Comparison of ENCODE assay signal across 8 mouse cellular contexts in the genomic region with DNA sequence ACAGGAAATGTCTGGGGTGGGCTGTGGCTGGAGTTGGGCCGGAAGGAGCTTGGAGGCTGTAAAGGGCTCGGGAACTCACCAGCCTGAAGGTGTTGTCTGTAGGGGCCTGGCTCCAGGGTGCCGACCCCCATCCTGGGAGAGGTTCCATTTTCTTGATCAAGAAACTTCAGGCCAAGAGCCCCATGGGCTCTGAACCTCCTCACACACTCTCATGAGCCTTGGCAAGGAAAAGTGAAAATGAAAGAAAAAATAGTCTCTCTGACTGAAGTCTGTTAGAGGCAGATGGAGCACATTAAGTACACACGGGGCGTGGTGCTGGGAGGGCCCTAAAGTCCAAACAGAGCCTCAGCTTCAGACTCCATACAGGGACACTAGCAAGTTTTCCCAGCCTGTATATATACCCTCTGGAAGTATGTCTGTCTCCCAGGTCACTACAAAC. TPM values are rescaled to one million over a fixed set of nuclear protein-coding genes. Genes with fewer than 3 reads are reported as not detected.
A peak's percentile ranks its signal among the peaks of the same experiment; 100 is the strongest.
DNase-seq lines count a peak whose midpoint lies in the region; ATAC-seq and TF ChIP-seq lines count a peak whose summit lies in the region.

No protein-coding gene starts in this region.

- 0 out of 2 replicates have a peak, but pooled peaks cover 17% of the 10 kb centered on the region for H3K27me3 ChIP-seq in heart, embryonic 10.5 days (ENCODE audit: insufficient read depth, poor library complexity, severe bottlenecking)
- no peaks in the 10 kb centered on the region for H3K27me3 ChIP-seq in forebrain, postnatal 0 days (ENCODE audit: insufficient read depth, low read length)

- no peak for TF ChIP-seq CTCF in forebrain, postnatal 0 days (IDR thresholded peaks at IDR 0.05; ENCODE audit: low read depth)

- H3K27ac ChIP-seq in heart, embryonic 10.5 days: peak overlapping the region; percentile 85
- peak overlapping the region; percentile 96 for H3K27ac ChIP-seq in macrophage
- H3K27ac ChIP-seq in forebrain, postnatal 0 days (ENCODE audit: low read depth, low read length): no peak overlapping the region

- H3K4me2 ChIP-seq in forebrain, postnatal 0 days (ENCODE audit: low read depth): no peak overlapping the region

- intact Hi-C loops in left cerebral cortex, postnatal 36 days (cut with DNase I): no loop called here

- no peak overlapping the region for H3K9ac ChIP-seq in forebrain, postnatal 0 days

- no peak for ATAC-seq in forebrain, postnatal 0 days

- H3K4me1 ChIP-seq in heart, embryonic 10.5 days: peaks cover 22% of the 10 kb centered on the region
- no peaks in the 10 kb centered on the region for H3K4me1 ChIP-seq in forebrain, postnatal 0 days (ENCODE audit: insufficient read depth)

- H3K79me2 ChIP-seq in macrophage (ENCODE audit: inconsistent target): peaks cover 51% of the 10 kb centered on the region

- no peaks in the 10 kb centered on the region for H3K9me3 ChIP-seq in heart, embryonic 10.5 days
- no peaks in the 10 kb centered on the region for H3K9me3 ChIP-seq in forebrain, postnatal 0 days (ENCODE audit: low read length)

- peak overlapping the region; percentile 42 for H3K4me3 ChIP-seq in heart, embryonic 10.5 days
- H3K4me3 ChIP-seq in macrophage (ENCODE audit: inconsistent target): peak overlapping the region; percentile 75
- no peak overlapping the region for H3K4me3 ChIP-seq in forebrain, postnatal 0 days (ENCODE audit: low read depth, low read length)

- DNase-seq in 3T3-L1 (ENCODE audit: low read depth, low spot score) (peak; percentile 56), NIH3T3 (ENCODE audit: low read depth) (peak; percentile 67)
- DNase-seq in heart, embryonic 10.5 days (ENCODE audit: low spot score): no peak
- peak; percentile 45 for DNase-seq in kidney, postnatal 14 days
- DNase-seq in layer of hippocampus, adult 9-11 months: no peak
- no peak for DNase-seq in left cerebral cortex, postnatal 36 days (ENCODE audit: low spot score in 2 of 2)
- DNase-seq in forebrain, postnatal 0 days: no peak

- WGBS in heart, embryonic 10.5 days: 35% methylated on average over 5 of the region's 5 CpGs
- 2% methylated on average over 5 of the region's 5 CpGs for WGBS in macrophage (ENCODE audit: missing documents)
- 81% methylated on average over 5 of the region's 5 CpGs for WGBS in forebrain, postnatal 0 days

- no peaks in the 10 kb centered on the region for H3K36me3 ChIP-seq in heart, embryonic 10.5 days
- peaks cover 33% of the 10 kb centered on the region for H3K36me3 ChIP-seq in macrophage (ENCODE audit: inconsistent target)
- H3K36me3 ChIP-seq in forebrain, postnatal 0 days (ENCODE audit: insufficient read depth): no peaks in the 10 kb centered on the region

RNA-seq across cellular contexts. Expression of a gene that starts 0.4 kb away (rescaled TPM):
- polyA plus RNA-seq in heart, embryonic 10.5 days (2016; fragmentation: Nextera tagmentation; extraction: Ambion mirVana): 1.6 and 2.6 TPM in 2 replicates
- 100 to 1,000 TPM in 21 of 26 experiments, 10 to 100 TPM in 5; 30.8 to 879 (median 175) TPM for total RNA-seq in macrophage (2018; cell fraction: chromatin; rRNA removed)
- total RNA-seq in macrophage (2018; cell fraction: cytosol; rRNA removed): 100 to 1,000 TPM in 18 of 26 experiments, 10 to 100 TPM in 8; 64.2 to 324 (median 140) TPM
- 100 to 1,000 TPM in 19 of 26 experiments, 10 to 100 TPM in 7; 57.6 to 431 (median 211) TPM for total RNA-seq in macrophage (2018; cell fraction: nucleus; rRNA removed)
- 28.2 to 116 TPM (median 64.4 TPM) in 3 replicates for polyA plus RNA-seq in macrophage (2018)
- total RNA-seq in left cerebral cortex, postnatal 36 days (2021): 1 to 10 TPM; 1.5 to 2.1 TPM
- total RNA-seq in forebrain, postnatal 0 days (2014; rRNA removed): 2.6 TPM in 1 of 2 replicates, not detected in the other
- not detected in 2 replicates for polyA plus RNA-seq in forebrain, postnatal 0 days (2015; fragmentation: Nextera tagmentation; extraction: Ambion mirVana)

RNA-seq across cellular contexts. Expression of a gene that starts 29.0 kb away (rescaled TPM):
- polyA plus RNA-seq in heart, embryonic 10.5 days (2016; fragmentation: Nextera tagmentation; extraction: Ambion mirVana): 24.6 and 32.3 TPM in 2 replicates
- total RNA-seq in macrophage (2018; cell fraction: chromatin; rRNA removed): 10 to 100 TPM in 15 of 26 experiments, 1 to 10 TPM in 10, under 1 TPM in 1; 0.92 to 25.0 (median 13.2) TPM
- 100 to 1,000 TPM in 9 of 26 experiments, 10 to 100 TPM in 17; 67.1 to 127 (median 92.9) TPM for total RNA-seq in macrophage (2018; cell fraction: cytosol; rRNA removed)
- total RNA-seq in macrophage (2018; cell fraction: nucleus; rRNA removed): 10 to 100 TPM in 25 of 26 experiments, 1 to 10 TPM in 1; 9.3 to 46.7 (median 27.1) TPM
- 41.3 to 98.7 TPM (median 69.7 TPM) in 3 replicates for polyA plus RNA-seq in macrophage (2018)
- 10 to 100 TPM; 51.1 to 68.5 TPM for total RNA-seq in left cerebral cortex, postnatal 36 days (2021)
- total RNA-seq in forebrain, postnatal 0 days (2014; rRNA removed): 30.8 and 41.2 TPM in 2 replicates
- polyA plus RNA-seq in forebrain, postnatal 0 days (2015; fragmentation: Nextera tagmentation; extraction: Ambion mirVana): 59.7 and 62.1 TPM in 2 replicates

RNA-seq across cellular contexts. Expression of a gene that starts 32.8 kb away (rescaled TPM):
- polyA plus RNA-seq in heart, embryonic 10.5 days (2016; fragmentation: Nextera tagmentation; extraction: Ambion mirVana): 0.15 and 0.26 TPM in 2 replicates
- total RNA-seq in macrophage (2018; cell fraction: chromatin; rRNA removed): not detected
- not detected for total RNA-seq in macrophage (2018; cell fraction: cytosol; rRNA removed)
- total RNA-seq in macrophage (2018; cell fraction: nucleus; rRNA removed): not detected
- polyA plus RNA-seq in macrophage (2018): not detected in 3 replicates
- total RNA-seq in left cerebral cortex, postnatal 36 days (2021): 10 to 100 TPM; 36.5 to 38.6 TPM
- total RNA-seq in forebrain, postnatal 0 days (2014; rRNA removed): 92.2 and 100 TPM in 2 replicates
- 107 and 120 TPM in 2 replicates for polyA plus RNA-seq in forebrain, postnatal 0 days (2015; fragmentation: Nextera tagmentation; extraction: Ambion mirVana)

RNA-seq across cellular contexts. Expression of a gene that starts 36.0 kb away (rescaled TPM):
- 45.3 and 49.2 TPM in 2 replicates for polyA plus RNA-seq in heart, embryonic 10.5 days (2016; fragmentation: Nextera tagmentation; extraction: Ambion mirVana)
- total RNA-seq in macrophage (2018; cell fraction: chromatin; rRNA removed): 100 to 1,000 TPM in 7 of 26 experiments, 10 to 100 TPM in 19; 46.4 to 126 (median 81.7) TPM
- total RNA-seq in macrophage (2018; cell fraction: cytosol; rRNA removed): 10 to 100 TPM in 9 of 26 experiments, 1 to 10 TPM in 17; 5.6 to 13.1 (median 9.3) TPM
- total RNA-seq in macrophage (2018; cell fraction: nucleus; rRNA removed): 10 to 100 TPM; 22.3 to 61.8 (median 36.4) TPM
- polyA plus RNA-seq in macrophage (2018): 8.1 to 15.0 TPM (median 11.7 TPM) in 3 replicates
- 10 to 100 TPM; 35.2 to 46.6 TPM for total RNA-seq in left cerebral cortex, postnatal 36 days (2021)
- total RNA-seq in forebrain, postnatal 0 days (2014; rRNA removed): 39.7 and 40.0 TPM in 2 replicates
- 20.4 and 22.6 TPM in 2 replicates for polyA plus RNA-seq in forebrain, postnatal 0 days (2015; fragmentation: Nextera tagmentation; extraction: Ambion mirVana)

RNA-seq across cellular contexts. Expression of a gene that starts 58.5 kb away (rescaled TPM):
- polyA plus RNA-seq in heart, embryonic 10.5 days (2016; fragmentation: Nextera tagmentation; extraction: Ambion mirVana): 0.12 and 0.62 TPM in 2 replicates
- not detected for total RNA-seq in macrophage (2018; cell fraction: chromatin; rRNA removed)
- under 1 TPM in 2 of 26 experiments, not detected in 24; 0.05 TPM for total RNA-seq in macrophage (2018; cell fraction: cytosol; rRNA removed)
- not detected for total RNA-seq in macrophage (2018; cell fraction: nucleus; rRNA removed)
- not detected in 3 replicates for polyA plus RNA-seq in macrophage (2018)
- under 1 TPM; 0.49 to 1.00 TPM for total RNA-seq in left cerebral cortex, postnatal 36 days (2021)
- total RNA-seq in forebrain, postnatal 0 days (2014; rRNA removed): 0.43 and 1.5 TPM in 2 replicates
- 0.39 and 0.74 TPM in 2 replicates for polyA plus RNA-seq in forebrain, postnatal 0 days (2015; fragmentation: Nextera tagmentation; extraction: Ambion mirVana)

Comparison
In these comparisons a context has a peak if more than half of its experiments do, and no peak if none do; other contexts are left out.
1. DNase-seq: peak in 3T3-L1 (single experiment), NIH3T3 (single experiment) and kidney, postnatal 14 days (single experiment); none in heart, embryonic 10.5 days (single experiment), layer of hippocampus, adult 9-11 months (single experiment), left cerebral cortex, postnatal 36 days (0 of 2) and forebrain, postnatal 0 days (single experiment).
2. RNA of a gene that starts 32.8 kb away (polyA plus RNA-seq): 107 to 120 TPM in forebrain, postnatal 0 days; 0.15 to 0.26 TPM in heart, embryonic 10.5 days and not detected in macrophage; every median in the first group is over 10 times any median in the second.